In the genomic region with DNA sequence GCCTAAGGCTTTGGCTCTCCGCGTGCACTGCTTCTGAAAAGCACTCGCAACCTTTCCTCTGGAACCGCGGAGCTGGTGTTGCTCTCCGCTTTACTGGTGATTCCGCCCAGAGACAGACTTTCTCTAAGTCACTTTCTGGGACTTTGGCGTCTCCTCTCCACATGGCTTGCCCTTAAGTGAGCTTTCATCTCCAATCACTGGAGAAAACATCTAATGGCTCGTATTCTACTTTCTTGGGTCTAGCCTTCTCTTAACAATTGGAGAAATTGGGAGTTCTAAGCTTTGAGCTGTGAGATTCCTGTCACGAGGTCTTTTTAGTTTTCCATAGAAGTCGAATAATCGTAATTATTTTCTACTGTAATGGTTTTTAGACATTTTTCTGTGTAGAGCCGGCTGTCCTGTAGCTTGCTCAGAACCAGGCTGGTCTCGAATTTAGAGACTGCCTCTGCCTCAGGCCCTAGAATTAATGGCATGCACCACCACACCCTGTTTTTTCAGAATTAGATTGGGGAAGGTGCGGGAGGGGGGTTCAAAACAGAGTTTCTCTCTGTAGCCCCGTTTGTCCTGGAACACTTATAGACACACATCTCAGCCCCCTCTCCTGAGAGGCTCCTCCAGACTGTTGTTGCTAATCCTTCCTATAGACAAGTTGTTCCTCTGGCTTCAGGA, we compare ENCODE assay signal across 8 mouse cellular contexts. TPM values are rescaled to one million over a fixed set of nuclear protein-coding genes. Genes with fewer than 3 reads are reported as not detected.
DNase-seq lines count a peak whose midpoint lies in the region; ATAC-seq and TF ChIP-seq lines count a peak whose summit lies in the region.

No protein-coding gene starts in this region.

- peak overlapping the region; percentile 66 for H3K9ac ChIP-seq in heart, embryonic 15.5 days
- H3K9ac ChIP-seq in ES-E14 (ENCODE audit: insufficient read depth, low read depth, low read length, poor library complexity, severe bottlenecking), result peak overlapping the region; percentile 89
- H3K9ac ChIP-seq in forebrain, embryonic 13.5 days, result peak overlapping the region; percentile 83
- peak overlapping the region; percentile 87 for H3K9ac ChIP-seq in liver, embryonic 16.5 days (ENCODE audit: low read depth, low read length)

- H3K27me3 ChIP-seq in heart, embryonic 15.5 days, result no peaks in the 10 kb centered on the region
- H3K27me3 ChIP-seq in forebrain, embryonic 13.5 days, result no peaks in the 10 kb centered on the region
- no peaks in the 10 kb centered on the region for H3K27me3 ChIP-seq in liver, embryonic 16.5 days (ENCODE audit: control insufficient read depth, insufficient read depth, low read depth, low read length)

- H3K4me2 ChIP-seq in heart, embryonic 15.5 days, result peak overlapping the region; percentile 91
- peak overlapping the region; percentile 78 for H3K4me2 ChIP-seq in forebrain, embryonic 13.5 days
- peak overlapping the region; percentile 76 for H3K4me2 ChIP-seq in liver, embryonic 16.5 days (ENCODE audit: low read depth, low read length)

- in situ Hi-C loops in ES-E14 (cut with MboI; ENCODE audit: low sequenced_read_pairs in 2 of 2, unreplicated experiment in 2 of 2), result no loop called here

- 1% methylated on average over 16 of the region's 16 CpGs for WGBS in heart, embryonic 15.5 days
- WGBS in forebrain, embryonic 13.5 days, result 1% methylated on average over 16 of the region's 16 CpGs
- WGBS in liver, embryonic 16.5 days (ENCODE audit: insufficient replicate concordance), result under 1% methylated on average over 16 of the region's 16 CpGs

- H3K36me3 ChIP-seq in heart, embryonic 15.5 days, result peaks cover 10% of the 10 kb centered on the region
- H3K36me3 ChIP-seq in ES-E14 (ENCODE audit: control insufficient read depth, insufficient read depth, low read length, poor library complexity, severe bottlenecking), result peaks cover 7% of the 10 kb centered on the region
- H3K36me3 ChIP-seq in forebrain, embryonic 13.5 days (ENCODE audit: poor library complexity, severe bottlenecking), result peaks cover 11% of the 10 kb centered on the region
- H3K36me3 ChIP-seq in liver, embryonic 16.5 days (ENCODE audit: control insufficient read depth, insufficient read depth), result peaks cover 9% of the 10 kb centered on the region

- H3K9me3 ChIP-seq in heart, embryonic 15.5 days (replicated peaks), result no peaks in the 10 kb centered on the region
- H3K9me3 ChIP-seq in ES-E14 (ENCODE audit: control insufficient read depth, insufficient read depth, low read depth, low read length), result no peaks in the 10 kb centered on the region
- H3K9me3 ChIP-seq in forebrain, embryonic 13.5 days (replicated peaks), result no peaks in the 10 kb centered on the region
- H3K9me3 ChIP-seq in liver, embryonic 16.5 days (replicated peaks; ENCODE audit: control insufficient read depth, low read length), result no peaks in the 10 kb centered on the region

- no peak for ATAC-seq in heart, embryonic 15.5 days (replicated peaks; ENCODE audit: insufficient number of reproducible peaks, insufficient read depth, low FRiP score, low read depth)
- ATAC-seq in forebrain, embryonic 13.5 days, result no peak
- ATAC-seq in liver, embryonic 16.5 days (ENCODE audit: low read depth), result no peak
- ATAC-seq in megakaryocyte-erythroid progenitor cell, adult 5-6 weeks (replicated peaks; ENCODE audit: low FRiP score, low TSS enrichment, poor library complexity, severe bottlenecking), result no peak

- H3K4me3 ChIP-seq in heart, embryonic 15.5 days, result peak overlapping the region; percentile 84
- H3K4me3 ChIP-seq in ES-E14 (ENCODE audit: insufficient read depth in 1 of 2, low read depth in 1 of 2, low read length in 2 of 2, poor library complexity in 1 of 2, severe bottlenecking in 1 of 2), result peak overlapping the region; percentile 85 to 94
- H3K4me3 ChIP-seq in forebrain, embryonic 13.5 days, result peak overlapping the region; percentile 94
- H3K4me3 ChIP-seq in liver, embryonic 16.5 days (ENCODE audit: low read depth, low read length), result peak overlapping the region; percentile 93

- H3K4me1 ChIP-seq in heart, embryonic 15.5 days (replicated peaks), result peaks cover 22% of the 10 kb centered on the region
- H3K4me1 ChIP-seq in ES-E14 (ENCODE audit: control insufficient read depth in 2 of 2, insufficient read depth in 2 of 2, low read length in 2 of 2, poor library complexity in 1 of 2), result peaks cover 2% of the 10 kb centered on the region in 2 experiments; a peak in 1 of 4 replicates
- peaks cover 28% of the 10 kb centered on the region for H3K4me1 ChIP-seq in forebrain, embryonic 13.5 days
- H3K4me1 ChIP-seq in liver, embryonic 16.5 days (ENCODE audit: control insufficient read depth, low read depth, low read length), result peaks cover 20% of the 10 kb centered on the region

- no peak for DNase-seq in heart, adult 18-20 months
- DNase-seq in ES-E14 (ENCODE audit: low read depth, low spot score), result no peak
- DNase-seq in ovary, adult 18-20 months (ENCODE audit: low spot score), result no peak
- no peak for DNase-seq in embryo, embryonic 10 days (ENCODE audit: low spot score)

- peak overlapping the region; percentile 71 for H3K27ac ChIP-seq in heart, embryonic 15.5 days
- peak overlapping the region; percentile 73 for H3K27ac ChIP-seq in ES-E14 (ENCODE audit: insufficient read depth, low read depth, low read length, poor library complexity, severe bottlenecking)
- peak overlapping the region; percentile 70; the same call in 1 of the 2 replicates for H3K27ac ChIP-seq in forebrain, embryonic 13.5 days
- H3K27ac ChIP-seq in liver, embryonic 16.5 days (ENCODE audit: low read length), result peak overlapping the region; percentile 84

TF ChIP-seq in ES-E14, 5 proteins besides CTCF, POLR2A, EP300 and RAD21:
- TF ChIP-seq ZNF384 (IDR thresholded peaks at IDR 0.05; ENCODE audit: low read depth, low read length) (0 out of 2 replicates have a peak, but pooled peaks have one; percentile 30), CHD2 (IDR thresholded peaks at IDR 0.05; ENCODE audit: low read depth, low read length) (no peak)
TF ChIP-seq in ES-E14: peak in this region for 1.

RNA-seq across cellular contexts. Expression of a gene that starts 0.7 kb away (rescaled TPM):
- polyA plus RNA-seq in heart, embryonic 15.5 days (2015; fragmentation: Nextera tagmentation; extraction: Ambion mirVana), result 3.1 and 4.7 TPM in 2 replicates
- under 1 TPM in 1 of 2 experiments, not detected in 1; 0.10 TPM for total RNA-seq in heart, adult 18-20 months (2021)
- total RNA-seq in ES-E14 (2012; rRNA removed), result 43.3 and 44.5 TPM in 2 replicates
- 6.6 and 8.1 TPM in 2 replicates for polyA plus RNA-seq in forebrain, embryonic 13.5 days (2015; fragmentation: Nextera tagmentation; extraction: Ambion mirVana)
- 17.3 and 19.1 TPM in 2 replicates for polyA plus RNA-seq in liver, embryonic 16.5 days (2015; fragmentation: Nextera tagmentation; extraction: Ambion mirVana)
- total RNA-seq in megakaryocyte-erythroid progenitor cell, adult 5-6 weeks (2014; fragmentation: Nextera tagmentation), result 23.3 and 33.6 TPM in 2 replicates
- 21.0 and 34.2 TPM in 2 replicates for total RNA-seq in megakaryocyte-erythroid progenitor cell, adult 5-6 weeks (2017)

RNA-seq across cellular contexts. Expression of a gene that starts 0.7 kb away (rescaled TPM):
- polyA plus RNA-seq in heart, embryonic 15.5 days (2015; fragmentation: Nextera tagmentation; extraction: Ambion mirVana), result 53.3 and 56.1 TPM in 2 replicates
- 10 to 100 TPM; 15.5 to 15.8 TPM for total RNA-seq in heart, adult 18-20 months (2021)
- total RNA-seq in ES-E14 (2012; rRNA removed), result 50.4 and 65.1 TPM in 2 replicates
- polyA plus RNA-seq in forebrain, embryonic 13.5 days (2015; fragmentation: Nextera tagmentation; extraction: Ambion mirVana), result 112 and 114 TPM in 2 replicates
- polyA plus RNA-seq in liver, embryonic 16.5 days (2015; fragmentation: Nextera tagmentation; extraction: Ambion mirVana), result 30.6 and 36.8 TPM in 2 replicates
- total RNA-seq in megakaryocyte-erythroid progenitor cell, adult 5-6 weeks (2014; fragmentation: Nextera tagmentation), result 60.1 and 69.0 TPM in 2 replicates
- 117 and 133 TPM in 2 replicates for total RNA-seq in megakaryocyte-erythroid progenitor cell, adult 5-6 weeks (2017)

RNA-seq across cellular contexts. Expression of a gene that starts 39.9 kb away (rescaled TPM):
- polyA plus RNA-seq in heart, embryonic 15.5 days (2015; fragmentation: Nextera tagmentation; extraction: Ambion mirVana), result 15.9 and 18.9 TPM in 2 replicates
- total RNA-seq in heart, adult 18-20 months (2021), result 10 to 100 TPM; 13.0 to 15.4 TPM
- total RNA-seq in ES-E14 (2012; rRNA removed), result 77.1 and 112 TPM in 2 replicates
- polyA plus RNA-seq in forebrain, embryonic 13.5 days (2015; fragmentation: Nextera tagmentation; extraction: Ambion mirVana), result 18.8 and 22.4 TPM in 2 replicates
- polyA plus RNA-seq in liver, embryonic 16.5 days (2015; fragmentation: Nextera tagmentation; extraction: Ambion mirVana), result 8.1 and 9.1 TPM in 2 replicates
- 42.2 and 49.4 TPM in 2 replicates for total RNA-seq in megakaryocyte-erythroid progenitor cell, adult 5-6 weeks (2014; fragmentation: Nextera tagmentation)
- total RNA-seq in megakaryocyte-erythroid progenitor cell, adult 5-6 weeks (2017), result 20.9 and 28.2 TPM in 2 replicates

Comparison
In these comparisons a context has a peak if more than half of its experiments do, and no peak if none do; other contexts are left out.
1. RNA of a gene that starts 0.7 kb away (total RNA-seq): 43.3 to 44.5 TPM in ES-E14 and 21.0 to 34.2 TPM in megakaryocyte-erythroid progenitor cell, adult 5-6 weeks; 0.10 TPM in heart, adult 18-20 months; every median in the first group is over 10 times any median in the second.
2. Peak in every context shown above with its lines, with median percentiles within 50 percentile points of each other: H3K27ac ChIP-seq, H3K4me2 ChIP-seq, H3K4me3 ChIP-seq and H3K9ac ChIP-seq.